Mouse (Mus musculus): Measurements from ENCODE around the gene Gm13723. TPM values are rescaled to one million over a fixed set of nuclear protein-coding genes. Genes with fewer than 3 reads are reported as not detected.

The Gm13723 gene
- total RNA-seq (2021), result not detected
- long read RNA-seq, experiment 1, result 0 reads
- long read RNA-seq, experiment 2, result 0 reads

- DNase-seq, result no peak
These were observed at the start of gene Gm13723 for GRCm38 (mm10) chr2:86874702-86875101. TSS of gene Gm13723 (minus strand) at chr2:86874802.

- no peak for DNase-seq
These were observed 31.0 kb upstream of the Gm13723 start for GRCm38 (mm10) chr2:86905647-86906046.

DNA sequence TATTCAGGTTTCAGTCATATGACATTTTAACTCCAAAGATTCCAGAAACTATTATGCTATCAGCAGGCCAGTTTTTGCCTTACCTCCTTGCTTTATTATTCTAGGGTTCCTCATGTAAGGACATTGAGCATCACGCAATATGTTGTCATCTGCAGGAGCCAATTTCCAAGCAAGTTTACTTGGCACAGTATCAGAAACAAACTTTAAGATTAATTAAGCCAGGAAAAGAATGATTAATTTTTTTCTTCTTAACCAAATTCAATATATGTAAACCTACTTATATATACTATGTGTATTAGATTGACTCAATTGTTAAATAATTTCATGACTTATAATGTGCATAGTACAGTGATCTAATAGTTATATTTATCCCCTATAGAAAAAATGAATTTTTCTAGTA lies 17.5 kb upstream of the Gm13723 start, which contains the start of gene Olfr1097:
Olfr1097 (minus strand) TSS at position 101 of the 400 bp plus-strand sequence.
- no peak for DNase-seq

- no peak for DNase-seq
These were observed 23.0 kb downstream of the Gm13723 start, which contains the start of gene Olfr1095 for GRCm38 (mm10) chr2:86851596-86851995. TSS of gene Olfr1095 (minus strand) at chr2:86851696.

- DNase-seq, result no peak
These were observed 50.2 kb downstream of the Gm13723 start, which contains the start of gene Olfr1094 for GRCm38 (mm10) chr2:86824363-86824762. TSS of gene Olfr1094 (plus strand) at chr2:86824663.

Other genes starting within 250 kb of the Gm13723 start
- gene Olfr1084, start 235.1 kb downstream of the Gm13723 start, total RNA-seq (2021), result not detected
- gene Olfr1085, start 212.8 kb downstream of the Gm13723 start, total RNA-seq (2021), result not detected
- not detected for gene Olfr1086, start 194.7 kb downstream of the Gm13723 start, total RNA-seq (2021)
- not detected for gene Olfr1087, start 176.4 kb downstream of the Gm13723 start, total RNA-seq (2021)
- gene Olfr1089, start 141.1 kb downstream of the Gm13723 start, total RNA-seq (2021), result not detected
- gene Olfr1090, start 115.8 kb downstream of the Gm13723 start, total RNA-seq (2021), result not detected
- gene Olfr1093, start 92.3 kb downstream of the Gm13723 start, total RNA-seq (2021), result not detected
- gene Olfr141, start 64.8 kb downstream of the Gm13723 start, total RNA-seq (2021), result not detected
- gene Olfr1094, start 50.1 kb downstream of the Gm13723 start, total RNA-seq (2021), result not detected
- not detected for gene Olfr1095, start 23.1 kb downstream of the Gm13723 start, total RNA-seq (2021)
- gene Olfr1097, start 17.4 kb upstream of the Gm13723 start, total RNA-seq (2021), result not detected
- gene Olfr1098, start 49.7 kb upstream of the Gm13723 start, total RNA-seq (2021), result not detected
- not detected for gene Olfr1099, start 85.9 kb upstream of the Gm13723 start, total RNA-seq (2021)
- gene Olfr1100, start 105.2 kb upstream of the Gm13723 start, total RNA-seq (2021), result not detected
- gene Olfr1101, start 116.4 kb upstream of the Gm13723 start, total RNA-seq (2021), result not detected
- not detected for gene Olfr1102, start 123.6 kb upstream of the Gm13723 start, total RNA-seq (2021)
- gene Olfr1104, start 152.3 kb upstream of the Gm13723 start, total RNA-seq (2021), result not detected
- gene Olfr1105, start 161.7 kb upstream of the Gm13723 start, total RNA-seq (2021), result not detected
- gene Olfr1106, start 177.5 kb upstream of the Gm13723 start, total RNA-seq (2021), result not detected
- not detected for gene Olfr1107, start 201.0 kb upstream of the Gm13723 start, total RNA-seq (2021)
- not detected for gene Olfr1109, start 221.2 kb upstream of the Gm13723 start, total RNA-seq (2021)
- gene Olfr259, start 239.8 kb upstream of the Gm13723 start, total RNA-seq (2021), result not detected